Mouse (Mus musculus) kidney, adult 2 months (tissue): ENCODE data around the gene Ift88.

ENCODE experiments used
- CTCF ChIP-seq: fragments of 200-500 bp; conservative IDR thresholded peaks from 2 replicates; pipeline ENCODE4 v1.5.1; 2011; ENCODE audit warnings: low read depth, mild to moderate bottlenecking, control low read depth, low read length, moderate library complexity, mixed read lengths; ENCODE audit not compliant: insufficient read depth, insufficient read length
- POLR2A ChIP-seq: fragments of 200-500 bp; IDR thresholded peaks from one replicate; pipeline ENCODE4 v1.6.1; 2011; ENCODE audit warnings: low read depth, low read length, control low read depth

GRCm38 (mm10) chr14:57386758-57387561 is 36.9 kb upstream of the Ift88 start:
- no peak for TF ChIP-seq POLR2A
- no peak for TF ChIP-seq CTCF
